Mouse (Mus musculus) thymus, postnatal 4 days (tissue): ENCODE data around the gene Dock9.
"Not testable (repeated sequence)": the region's sequence is repeated elsewhere in the genome, so short reads cannot be mapped to it uniquely, and the experiment has no call there.

Experiments
- DNase-seq: peaks from one replicate; pipeline ENCODE4 v3.0.0; 2021

Dock9 gene

DNA sequence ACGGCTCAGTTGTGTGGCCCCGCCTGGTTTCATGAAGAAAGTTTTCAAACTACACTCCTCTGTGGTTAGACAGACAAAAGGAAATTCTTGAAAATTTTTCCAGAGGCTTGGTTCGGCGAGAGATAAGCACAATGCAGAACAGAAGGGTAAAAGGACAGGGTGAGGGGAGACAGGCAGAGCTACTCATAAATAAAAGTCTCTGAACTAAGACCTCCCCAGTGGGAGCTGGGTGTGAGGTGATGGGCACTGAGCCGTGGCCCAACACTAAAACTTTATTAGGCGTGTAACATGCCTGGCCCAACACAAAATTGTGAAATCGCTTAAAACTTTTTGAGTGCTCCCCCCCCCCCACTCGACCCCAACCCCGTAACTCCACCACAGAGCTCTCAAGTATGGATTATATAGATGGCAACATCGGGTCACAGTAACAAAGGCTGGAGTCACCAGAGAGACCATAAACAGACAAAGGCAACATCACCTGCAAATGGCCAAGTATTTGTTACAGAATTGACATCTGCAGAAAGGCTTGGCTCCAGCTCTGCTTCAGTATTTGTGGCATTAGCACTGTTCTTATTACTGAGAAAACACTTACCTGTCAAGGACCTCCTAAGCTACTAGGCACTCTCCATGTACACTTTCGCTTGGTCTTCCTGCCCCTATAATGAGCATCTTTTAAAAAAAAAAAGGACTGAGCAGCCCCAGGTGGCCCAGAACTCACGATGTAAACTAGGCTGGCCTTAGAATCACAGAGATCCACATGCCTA is 138.4 kb downstream of the Dock9 start:
- DNase-seq, result no peak

DNA sequence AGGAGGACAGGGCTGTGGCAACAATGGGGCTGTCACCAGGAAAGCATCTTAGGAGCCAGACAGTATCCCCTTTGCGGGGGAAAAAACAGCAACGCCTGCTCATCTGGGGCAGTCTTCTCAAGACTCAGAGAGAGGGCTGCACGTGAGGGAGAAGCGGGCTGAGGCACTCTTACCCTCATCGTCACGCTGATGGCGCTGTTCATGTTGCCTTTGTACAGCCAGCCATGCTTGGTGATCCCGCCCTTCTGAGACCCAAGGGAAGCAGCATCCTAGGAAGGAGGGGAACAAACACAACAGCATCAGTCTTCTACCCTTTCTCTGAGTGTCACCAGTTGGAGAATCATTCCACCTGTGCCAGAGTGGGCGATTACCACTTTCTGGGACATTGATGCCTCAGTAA is 139.1 kb downstream of the Dock9 start:
- no peak for DNase-seq

DNA sequence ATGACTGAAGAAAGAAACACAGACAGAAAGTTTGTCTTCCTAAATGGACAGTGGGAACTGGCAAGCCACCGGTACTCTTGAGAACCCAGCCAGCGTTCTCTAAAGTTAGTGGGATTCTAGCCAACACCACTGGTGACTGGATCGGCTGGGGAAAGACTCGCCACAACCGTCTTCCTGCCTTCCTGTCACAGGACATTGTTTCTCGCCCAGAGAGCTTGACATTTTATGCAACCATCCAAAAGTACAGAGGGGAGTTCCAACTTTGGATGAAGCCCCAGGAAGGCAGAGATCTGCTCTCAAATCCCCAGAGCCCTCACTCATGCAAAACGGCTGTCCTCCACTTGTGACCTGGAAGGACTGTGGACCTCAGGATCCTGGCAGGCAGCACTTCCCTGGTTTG is 140.0 kb downstream of the Dock9 start:
- DNase-seq, result no peak

DNA sequence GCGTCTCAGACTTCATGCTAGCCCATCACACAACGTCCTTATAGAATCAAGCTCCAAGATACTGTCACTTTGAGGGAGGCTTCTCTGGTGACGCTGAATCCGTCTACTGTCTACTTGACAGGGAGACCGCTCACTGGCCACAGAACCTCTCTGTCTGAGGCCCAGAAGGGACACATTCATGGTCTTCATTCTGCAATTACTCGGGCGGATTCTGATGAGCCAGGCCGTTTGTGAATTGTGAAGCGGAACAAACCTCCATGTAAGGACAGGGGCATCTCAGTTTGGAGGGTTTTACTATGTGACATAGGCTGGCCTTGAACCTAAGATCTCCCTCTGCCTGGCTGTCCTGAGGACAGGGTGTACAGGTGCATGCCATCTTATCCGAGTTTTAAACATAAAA is 140.7 kb downstream of the Dock9 start:
- no peak for DNase-seq

DNA sequence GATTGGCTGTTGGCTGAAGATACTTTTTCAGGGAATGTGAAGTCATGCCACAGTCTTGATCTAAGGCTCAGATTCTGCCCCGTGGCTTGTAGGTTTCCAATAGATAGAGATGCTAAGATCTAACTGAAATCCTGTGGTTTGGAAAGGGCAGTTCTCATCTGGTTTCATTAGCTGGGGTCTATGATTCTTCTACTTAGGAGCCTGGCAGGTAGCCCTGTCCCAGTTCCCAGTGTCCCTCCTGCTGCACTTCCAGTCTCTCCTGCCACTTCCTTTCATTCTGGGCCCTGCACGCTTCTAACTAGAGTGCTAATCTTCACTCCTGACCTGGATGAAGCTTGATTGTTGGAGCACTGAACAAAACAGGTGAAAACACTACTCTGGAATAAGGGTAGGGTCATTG is 142.7 kb downstream of the Dock9 start:
- DNase-seq, result no peak

DNA sequence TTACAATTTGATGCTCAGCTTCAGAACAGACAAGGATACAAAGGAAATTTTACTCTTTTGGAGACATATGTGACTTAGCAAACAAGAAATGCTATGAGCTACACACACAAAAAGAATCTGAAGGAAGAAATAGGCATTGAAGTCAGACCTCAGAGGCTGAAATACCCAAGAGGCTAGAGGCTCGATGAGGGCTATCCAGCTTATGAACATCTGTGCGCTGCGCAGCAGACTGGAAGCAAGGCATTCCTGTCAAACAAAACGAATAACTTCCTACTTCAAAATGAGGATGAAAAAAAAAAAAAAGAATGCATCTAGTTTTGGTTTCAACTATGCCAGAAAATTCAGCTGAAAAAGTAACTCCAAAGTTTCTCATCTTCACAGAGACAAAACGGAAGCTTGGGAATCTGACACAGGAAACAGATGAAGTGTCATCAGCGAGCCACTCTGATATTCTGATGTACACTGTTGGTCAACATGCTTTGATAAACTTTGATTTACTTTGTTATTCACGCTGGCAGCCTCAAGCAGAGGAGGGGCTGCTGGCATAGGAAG is 143.1 kb downstream of the Dock9 start:
- DNase-seq, result no peak

DNA sequence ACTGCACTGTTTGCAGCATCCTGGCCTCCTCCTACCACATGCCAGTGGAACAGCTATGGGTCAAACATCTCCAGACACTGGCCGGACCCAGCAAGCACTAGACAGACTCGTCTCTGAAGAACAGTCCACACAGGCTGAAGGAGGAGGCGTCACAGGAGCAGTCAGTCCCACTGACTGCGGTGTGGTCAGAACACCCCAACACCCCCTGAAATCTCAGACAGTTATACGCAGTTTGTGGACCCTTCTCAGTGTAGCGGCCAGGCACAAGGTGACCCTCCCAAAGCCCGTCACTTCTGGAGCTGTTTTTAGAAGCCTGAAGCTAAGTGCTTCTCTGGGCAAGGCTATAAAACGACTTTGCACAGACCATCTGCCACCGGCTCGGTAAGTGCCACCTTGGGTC is 143.9 kb downstream of the Dock9 start:
- no peak for DNase-seq

DNA sequence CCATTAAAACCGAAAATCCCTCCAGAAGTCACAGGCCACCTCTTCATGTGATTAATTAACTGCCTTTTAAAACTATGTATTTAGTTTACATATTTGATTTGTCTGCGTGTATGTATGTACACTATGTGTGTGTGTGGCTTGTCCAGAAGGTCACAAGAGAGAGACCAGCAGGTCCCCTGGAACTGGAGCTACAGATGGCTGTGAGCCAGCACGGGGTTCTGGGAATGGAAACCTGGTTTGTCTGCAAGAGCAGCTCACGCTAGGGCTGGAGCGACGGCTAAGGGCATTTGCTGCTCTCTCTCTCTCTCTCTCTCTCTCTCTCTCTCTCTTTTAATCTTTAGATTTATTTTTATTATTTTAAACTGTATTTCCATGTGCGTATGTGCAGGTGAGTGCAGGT is 144.4 kb downstream of the Dock9 start:
- DNase-seq, result no peak

DNA sequence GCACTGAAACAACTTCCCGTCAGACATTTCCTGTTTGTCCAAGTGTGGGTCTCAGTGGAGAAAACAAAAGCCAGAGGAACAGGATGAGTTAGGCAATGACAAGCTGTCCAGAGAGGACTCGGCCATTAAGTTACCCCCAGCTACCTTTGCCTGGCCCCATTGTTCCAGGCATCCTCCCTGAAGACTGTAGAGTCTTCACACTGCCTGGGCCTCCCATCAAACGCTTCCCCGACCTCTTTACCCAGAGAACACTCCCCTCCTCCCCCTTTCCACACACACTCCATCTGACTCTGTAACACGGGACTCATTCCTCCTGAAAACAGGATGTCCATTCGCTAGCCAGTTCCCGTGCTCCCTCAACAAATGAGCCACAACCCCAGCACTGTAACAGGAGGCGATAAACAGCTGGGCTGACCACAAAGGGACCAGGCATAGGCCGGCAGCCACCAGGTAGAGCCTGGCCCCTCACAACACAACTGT is 149.0 kb downstream of the Dock9 start:
- DNase-seq, result no peak

DNA sequence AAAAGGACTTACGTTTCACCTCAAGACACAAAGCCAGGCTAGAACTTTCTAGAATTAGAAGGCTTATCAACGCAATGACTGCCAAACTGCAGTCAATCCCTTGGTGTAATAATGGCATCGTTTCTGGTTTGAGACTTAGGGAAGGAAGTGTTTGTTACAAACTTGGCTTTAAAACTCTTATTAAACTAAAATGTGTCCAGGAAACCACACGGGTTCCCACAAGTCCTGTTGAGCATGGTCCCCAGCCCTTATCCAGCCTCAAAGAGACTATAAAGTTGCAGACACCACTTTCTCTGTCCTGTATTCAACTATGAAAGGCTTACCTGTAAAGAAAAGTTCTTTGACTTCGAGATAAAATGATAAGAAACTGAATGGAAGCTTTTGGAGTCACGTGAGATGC is 149.9 kb downstream of the Dock9 start:
- no peak for DNase-seq

DNA sequence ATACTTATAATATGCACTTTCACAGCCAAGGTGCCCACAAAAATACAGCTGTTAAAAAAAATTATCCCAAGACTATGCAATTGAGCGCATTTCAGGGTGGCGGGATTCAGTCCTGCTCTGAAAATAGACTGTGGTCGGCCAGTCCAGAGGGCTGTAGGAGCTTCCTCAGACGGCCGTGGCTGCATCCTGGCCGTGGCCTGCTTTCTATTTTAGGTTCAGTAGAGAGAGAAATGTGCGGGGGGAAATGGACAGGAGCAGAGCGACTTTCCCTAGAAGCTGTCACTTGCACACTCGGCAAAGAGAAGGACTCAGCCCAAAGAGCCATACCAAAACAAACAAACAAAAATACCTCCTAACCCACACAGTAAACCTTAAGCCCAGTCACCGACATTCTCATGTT is 151.0 kb downstream of the Dock9 start:
- no peak for DNase-seq

DNA sequence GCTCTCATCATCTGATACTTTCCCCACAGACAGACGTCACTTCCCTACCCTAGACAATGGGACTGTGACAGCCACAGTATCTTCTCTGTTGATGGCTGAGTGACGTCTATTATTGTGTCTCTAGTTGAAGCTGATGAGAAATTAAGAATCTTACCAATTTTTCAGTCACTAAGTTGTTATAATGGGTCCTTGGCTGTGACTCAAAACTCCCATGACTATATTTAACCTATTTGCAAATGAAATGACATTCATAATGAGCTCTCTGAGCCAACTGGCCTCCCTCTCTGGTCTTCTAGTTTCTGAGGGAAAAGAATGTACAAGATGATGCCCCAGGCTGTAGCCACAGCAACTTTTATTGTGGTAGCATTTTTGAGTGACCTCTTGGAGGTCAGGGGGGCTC is 153.3 kb downstream of the Dock9 start:
- no peak for DNase-seq

DNA sequence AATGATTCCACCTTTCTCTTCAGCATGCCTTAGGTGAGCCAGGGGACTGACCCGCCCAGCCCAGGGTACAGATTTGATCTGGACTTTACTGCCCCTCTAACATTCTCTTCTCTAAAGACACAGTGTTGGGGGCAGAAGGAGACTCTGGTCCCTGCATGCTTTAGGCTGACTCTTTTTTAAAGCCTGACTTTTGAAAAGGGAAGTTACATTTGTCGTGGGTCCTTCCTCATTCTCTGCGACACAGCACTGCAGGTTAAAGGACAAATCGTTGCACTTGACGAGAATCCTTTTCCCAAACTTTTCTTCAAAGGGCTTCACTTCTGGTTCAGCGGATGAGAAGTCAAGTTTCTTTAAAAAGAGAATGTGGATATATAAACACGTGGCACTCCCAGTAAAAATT is 156.4 kb downstream of the Dock9 start:
- no peak for DNase-seq

DNA sequence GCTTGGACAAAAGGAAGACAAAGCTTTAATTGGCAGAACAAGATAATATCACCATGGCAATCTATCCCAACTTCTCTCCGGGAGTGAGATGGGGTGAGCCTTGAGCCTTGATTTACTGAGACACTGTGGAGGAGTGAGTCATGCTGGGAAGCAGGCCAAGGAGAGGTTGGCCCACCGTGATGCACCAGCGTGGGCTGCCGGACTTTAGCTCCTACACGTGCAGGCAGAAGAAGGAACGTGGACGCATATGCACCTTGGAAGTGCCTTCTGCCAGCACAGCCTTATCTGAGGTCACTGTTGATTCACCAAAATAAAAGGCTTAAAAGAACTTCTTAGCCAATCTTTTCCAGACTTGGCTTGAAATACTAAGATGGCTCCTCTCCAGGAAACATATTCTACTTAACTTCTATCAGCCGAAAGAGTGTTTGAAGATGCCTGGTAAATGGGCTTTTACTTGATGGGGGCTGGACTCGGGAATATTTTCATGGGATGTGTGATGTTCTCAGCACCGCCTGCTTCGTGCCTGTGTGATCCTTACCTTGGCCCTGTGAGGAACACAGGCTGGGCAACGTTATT is 160.6 kb downstream of the Dock9 start:
- no peak for DNase-seq

DNA sequence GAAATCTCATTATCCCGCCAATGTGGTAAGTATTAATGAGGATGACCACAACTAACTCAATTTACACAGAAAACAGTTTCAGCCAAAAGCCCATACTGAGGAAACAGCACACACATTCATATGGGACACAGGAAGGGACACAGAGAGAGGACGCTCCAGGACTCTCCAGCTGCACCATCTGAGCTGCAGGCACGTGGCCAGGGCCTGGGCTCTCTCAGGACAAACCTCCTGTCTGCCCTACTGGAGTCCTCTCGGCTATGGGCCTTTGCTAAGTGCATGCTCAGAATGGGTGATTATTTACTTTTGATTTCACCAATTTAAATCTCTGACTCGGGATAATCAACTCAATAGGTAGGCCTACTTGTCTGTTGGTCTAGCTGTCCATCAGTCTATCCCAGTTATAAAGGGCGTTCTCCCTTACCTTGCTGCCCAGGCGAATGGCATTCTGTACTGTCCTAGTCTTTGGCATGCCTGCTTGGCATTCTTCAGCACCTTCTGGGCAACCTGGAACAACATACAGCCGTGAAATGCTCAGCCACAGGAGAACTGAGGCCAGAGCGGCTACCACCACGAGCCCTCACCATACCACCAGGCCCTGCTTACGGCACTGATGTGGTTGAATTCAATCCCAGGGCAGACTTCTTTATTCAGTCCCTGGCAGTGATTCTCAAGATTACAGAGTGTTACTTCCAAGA is 162.8 kb downstream of the Dock9 start:
- no peak for DNase-seq

DNA sequence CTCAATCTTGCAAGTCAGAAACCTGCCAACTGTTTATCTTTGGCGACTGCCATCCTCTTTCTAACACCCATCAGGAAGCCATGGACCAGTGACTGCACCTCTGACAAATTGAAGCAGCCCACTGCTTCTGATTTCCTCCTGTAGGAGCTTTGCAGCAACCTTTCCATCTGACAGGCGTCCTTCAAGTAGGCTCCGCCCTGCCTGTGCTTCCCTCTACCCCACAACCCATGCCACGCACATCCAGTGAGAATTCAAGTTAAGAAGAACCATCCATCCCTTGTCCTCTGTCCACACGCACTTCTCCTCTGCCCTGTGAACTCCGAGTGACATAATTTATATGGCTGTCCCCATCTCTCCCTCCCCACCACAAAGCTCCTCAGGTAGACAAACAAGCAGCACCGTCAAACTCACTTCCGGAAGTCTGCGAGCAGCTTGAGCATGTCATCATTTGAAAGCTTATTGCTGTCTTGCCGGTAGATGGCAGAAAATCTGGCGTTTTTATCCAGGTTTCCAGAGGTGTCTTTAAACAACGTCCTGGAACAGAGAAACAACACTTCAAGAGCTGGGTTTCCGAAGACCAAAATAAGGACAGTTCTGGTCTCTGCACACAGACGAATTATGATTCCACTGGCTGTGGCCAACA is 163.4 kb downstream of the Dock9 start:
- DNase-seq, result no peak

DNA sequence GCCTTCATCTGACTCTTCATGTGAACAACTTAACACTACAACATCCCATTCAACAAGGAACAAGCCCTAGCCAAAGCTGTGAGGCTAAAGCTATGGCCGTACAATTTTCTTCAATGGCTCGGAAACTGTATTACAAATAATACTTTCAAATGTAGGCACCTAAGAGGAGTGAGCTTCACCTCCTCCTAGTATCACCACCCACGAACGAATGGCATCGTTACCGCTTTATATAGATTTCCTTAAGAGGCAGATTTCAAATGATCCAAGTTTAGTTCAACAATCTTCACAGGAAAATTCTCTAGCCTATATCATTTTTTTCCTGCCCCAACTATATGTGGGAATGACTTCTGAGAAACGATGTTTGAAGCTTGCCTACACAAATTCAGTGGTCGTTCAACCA is 165.7 kb downstream of the Dock9 start:
- no peak for DNase-seq

DNA sequence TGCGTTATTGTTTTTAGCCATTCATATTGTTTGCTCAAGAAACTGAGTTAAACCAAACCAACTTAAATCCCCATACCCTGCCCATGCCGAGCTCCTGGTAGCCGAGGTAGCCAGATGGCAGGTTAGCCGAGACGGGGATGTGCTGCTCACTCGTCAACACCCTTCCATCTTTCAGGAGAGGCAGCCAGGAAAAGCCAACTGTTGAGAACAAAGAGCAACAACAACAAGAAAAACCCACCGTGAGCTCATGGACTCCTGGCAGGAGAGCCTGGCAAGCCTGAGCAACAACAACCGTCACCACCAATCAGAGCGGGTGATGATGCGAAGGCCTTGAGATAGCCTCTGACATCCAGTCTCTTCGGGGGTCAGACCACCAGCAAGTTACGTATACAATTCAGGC is 170.9 kb downstream of the Dock9 start:
- no peak for DNase-seq

DNA sequence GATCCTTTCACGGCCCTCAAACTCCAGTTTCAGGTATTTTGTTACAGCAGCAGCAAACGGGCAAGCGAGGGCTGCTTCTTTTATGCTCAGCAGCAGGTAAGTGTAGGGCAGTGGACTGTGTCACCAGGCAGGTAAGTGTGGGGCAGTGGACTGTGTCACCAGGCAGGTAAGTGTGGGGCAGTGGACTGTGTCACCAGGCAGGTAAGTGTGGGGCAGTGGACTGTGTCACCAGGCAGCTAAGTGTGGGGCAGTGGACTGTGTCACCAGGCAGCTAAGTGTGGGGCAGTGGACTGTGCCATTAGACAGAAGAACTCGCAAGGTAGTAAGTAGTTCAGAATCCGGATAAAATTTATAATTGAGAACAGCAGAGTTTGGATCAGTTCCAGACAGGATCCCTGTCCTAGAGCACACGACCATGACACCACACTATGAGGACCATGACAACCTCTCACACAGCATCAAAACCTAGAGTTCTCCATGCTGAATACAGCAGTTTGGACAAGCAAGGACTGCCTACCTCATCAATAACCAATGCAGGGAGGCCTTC is 173.6 kb downstream of the Dock9 start:
- not testable (repeated sequence) for DNase-seq

DNA sequence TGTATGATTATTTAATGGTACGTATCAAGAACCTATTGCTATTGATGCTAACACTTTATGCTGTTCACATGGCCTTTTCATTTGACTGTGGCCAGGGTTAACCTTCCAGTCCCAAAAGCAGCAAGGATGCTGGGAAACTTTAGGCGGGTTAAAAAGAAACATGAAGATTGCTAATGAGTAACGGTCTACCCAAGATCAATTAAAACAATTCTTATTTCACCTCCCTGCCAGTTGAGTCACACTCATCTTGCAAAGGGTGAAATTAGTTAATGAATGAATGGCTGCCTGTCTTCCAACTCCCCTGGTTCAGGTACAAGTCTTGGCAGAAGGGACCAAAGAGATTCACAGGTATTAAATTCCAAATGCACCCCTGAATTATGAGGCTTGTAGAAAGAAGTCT is 175.8 kb downstream of the Dock9 start:
- no peak for DNase-seq

DNA sequence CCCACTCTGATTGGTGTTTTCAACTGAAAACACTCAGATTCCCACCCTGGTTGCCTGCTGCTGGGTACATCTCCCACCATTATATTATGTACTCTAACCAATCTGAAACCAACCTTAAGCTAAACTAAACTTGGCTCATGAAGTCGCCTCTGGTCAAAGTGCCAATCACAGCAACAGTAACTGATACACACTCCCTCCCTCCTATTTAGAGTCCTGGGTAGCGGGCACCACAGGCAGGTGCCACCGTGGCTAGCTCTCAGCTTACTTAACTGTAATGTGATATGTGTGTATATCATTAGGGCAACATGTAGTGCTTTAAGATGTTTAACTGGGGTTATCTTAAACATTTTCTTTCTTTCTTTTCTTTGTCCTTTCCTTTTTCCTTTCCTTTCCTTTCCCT is 177.1 kb downstream of the Dock9 start:
- DNase-seq, result no peak

DNA sequence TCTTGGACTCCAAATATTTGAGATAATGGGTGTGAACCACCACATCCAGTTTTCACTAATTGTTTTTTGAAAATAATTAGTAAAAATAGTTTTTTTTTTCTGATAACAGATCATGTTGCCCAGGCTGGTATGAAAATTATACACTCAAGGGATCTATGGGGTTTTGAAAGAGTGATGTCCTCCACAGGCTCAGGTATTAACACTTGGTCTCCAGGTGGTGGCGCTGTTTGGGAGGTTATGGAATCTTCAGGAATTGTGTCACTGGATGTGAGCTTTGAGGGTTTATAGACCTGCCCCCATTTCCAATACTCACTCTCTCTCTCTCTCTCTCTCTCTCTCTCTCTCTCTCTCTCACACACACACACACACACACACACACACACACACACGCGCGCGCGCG is 177.5 kb downstream of the Dock9 start:
- no peak for DNase-seq
